Mouse (Mus musculus) hindbrain, embryonic 16.5 days (tissue): ENCODE measurements around the gene Tacc2. TPM values are rescaled to one million over a fixed set of nuclear protein-coding genes. Genes with fewer than 3 reads are reported as not detected.
A peak's percentile ranks its signal among the peaks of the same experiment; 100 is the strongest.

Experiments used
- ATAC-seq: fragments of 200-750 bp; cut with Nextera tagmentation; 2 replicates; pipeline ENCODE4 v1.8.0; 2017; ENCODE audit warnings: moderate TSS enrichment, moderate library complexity
- H3K27ac ChIP-seq: fragments of 300-500 bp; sonication (generic); 2 replicates; pipeline ENCODE4 v1.5.1; 2014; ENCODE audit warnings: low read depth, mild to moderate bottlenecking, control low read depth, low read length, moderate library complexity
- H3K27me3 ChIP-seq: fragments of 300-500 bp; sonication (generic); replicated peaks from 2 replicates; pipeline ENCODE4 v1.6.1; 2014; ENCODE audit warnings: low read length; ENCODE audit not compliant: control insufficient read depth, insufficient read depth
- H3K36me3 ChIP-seq: fragments of 300-500 bp; sonication (generic); 2 replicates; pipeline ENCODE4 v1.6.1; 2014; ENCODE audit warnings: mild to moderate bottlenecking, low read length, moderate library complexity, mixed read lengths; ENCODE audit not compliant: control insufficient read depth, insufficient read depth
- H3K4me1 ChIP-seq: fragments of 300-500 bp; sonication (generic); 2 replicates; pipeline ENCODE4 v1.6.1; 2014; ENCODE audit warnings: low read depth, low read length; ENCODE audit not compliant: control insufficient read depth, insufficient read depth
- H3K4me2 ChIP-seq: fragments of 300-500 bp; sonication (generic); 2 replicates; pipeline ENCODE4 v1.6.1; 2014; ENCODE audit warnings: mild to moderate bottlenecking, low read length, control low read depth, moderate library complexity
- H3K4me3 ChIP-seq: fragments of 300-500 bp; sonication (generic); 2 replicates; pipeline ENCODE4 v1.5.1; 2014; ENCODE audit warnings: mild to moderate bottlenecking, low read length, control low read depth, moderate library complexity
- H3K9ac ChIP-seq: fragments of 300-500 bp; sonication (generic); 2 replicates; pipeline ENCODE4 v1.6.1; 2014; ENCODE audit warnings: low read depth, mild to moderate bottlenecking, control low read depth, low read length, moderate library complexity
- H3K9me3 ChIP-seq: fragments of 300-500 bp; sonication (generic); 2 replicates; pipeline ENCODE4 v1.6.1; 2014; ENCODE audit warnings: mild to moderate bottlenecking, low read length, moderate library complexity; ENCODE audit not compliant: control insufficient read depth
- WGBS: fragments of 180-500 bp; shearing (Covaris S2); extraction: QIAGEN DNeasy Blood & Tissue Kit; methylation state at CpG from one replicate; pipeline ENCODE4 v1.1.7; 2014; 5-methylcytosine and 5-hydroxymethylcytosine counted together
- polyA plus RNA-seq: library from polyadenylated mRNA; unstranded; fragments of >200 nt; fragmentation: Nextera tagmentation; extraction: Ambion mirVana; gene quantifications from 2 replicates; pipeline ENCODE4 v1.2.1, GENCODE M21; 2015

Tacc2 gene
- polyA plus RNA-seq, 1 experiment from 2014 or later: 49.7 TPM

GRCm38 (mm10) chr7:130720646-130721335 is 143.6 kb downstream of the Tacc2 start:
- peaks cover 17% of the 10 kb centered on the region for H3K4me1 ChIP-seq
- WGBS: 59% methylated on average over 9 of the region's 9 CpGs
- H3K9me3 ChIP-seq: no peaks in the 10 kb centered on the region
- H3K4me3 ChIP-seq: no peak overlapping the region
- H3K27ac ChIP-seq: peak overlapping the region; percentile 45; the same call in 1 of the 2 replicates
- ATAC-seq: no peak
- H3K36me3 ChIP-seq: 0 out of 2 replicates have a peak, but pooled peaks cover 5% of the 10 kb centered on the region
- H3K9ac ChIP-seq: peak overlapping the region; percentile 13
- no peak overlapping the region for H3K4me2 ChIP-seq
- no peaks in the 10 kb centered on the region for H3K27me3 ChIP-seq

DNA sequence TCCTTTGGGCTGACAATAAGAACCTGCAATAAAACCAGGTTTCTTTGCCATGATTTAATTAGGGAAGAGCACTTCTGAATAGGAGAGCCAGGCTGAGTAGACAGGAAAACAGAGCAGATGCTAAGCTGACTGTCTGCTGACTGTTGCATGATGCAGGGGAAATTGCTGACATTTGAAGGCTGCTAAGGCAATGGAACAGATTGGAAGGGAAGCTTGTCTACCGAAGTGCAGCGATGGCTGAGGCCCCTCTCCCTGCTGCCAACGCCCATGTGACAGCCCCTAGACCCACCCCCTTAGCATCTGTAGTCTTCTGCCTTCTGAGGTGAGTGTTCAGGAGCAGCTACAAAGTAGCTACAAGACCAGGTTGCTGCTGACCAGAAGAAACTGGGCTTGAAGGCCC is 148.9 kb downstream of the Tacc2 start:
- Histone ChIP-seq H3K9me3 (no peaks in the 10 kb centered on the region), H3K4me1 (no peaks in the 10 kb centered on the region), H3K9ac (no peak overlapping the region), H3K27me3 (no peaks in the 10 kb centered on the region), H3K4me2 (no peak overlapping the region), H3K36me3 (peaks cover 16% of the 10 kb centered on the region), H3K27ac (no peak overlapping the region), H3K4me3 (no peak overlapping the region)
- 72% methylated on average over 3 of the region's 3 CpGs for WGBS
- ATAC-seq: no peak

- Histone ChIP-seq H3K27me3 (no peaks in the 10 kb centered on the region), H3K9me3 (no peaks in the 10 kb centered on the region), H3K4me1 (no peaks in the 10 kb centered on the region), H3K9ac (no peak overlapping the region), H3K36me3 (peaks cover 16% of the 10 kb centered on the region), H3K4me3 (no peak overlapping the region), H3K4me2 (no peak overlapping the region), H3K27ac (no peak overlapping the region)
- WGBS: 60% methylated on average over 8 of the region's 8 CpGs
- no peak for ATAC-seq
Measured at GRCm38 (mm10) chr7:130726724-130727422, 149.6 kb downstream of the Tacc2 start.

GRCm38 (mm10) chr7:130727560-130727959 is 150.3 kb downstream of the Tacc2 start:
- Histone ChIP-seq H3K27ac (no peak overlapping the region), H3K4me1 (peaks cover 5% of the 10 kb centered on the region), H3K4me2 (no peak overlapping the region), H3K9ac (no peak overlapping the region), H3K9me3 (no peaks in the 10 kb centered on the region), H3K27me3 (no peaks in the 10 kb centered on the region), H3K36me3 (peaks cover 16% of the 10 kb centered on the region), H3K4me3 (no peak overlapping the region)
- no peak for ATAC-seq
- WGBS: 97% methylated on average over 4 of the region's 4 CpGs

DNA sequence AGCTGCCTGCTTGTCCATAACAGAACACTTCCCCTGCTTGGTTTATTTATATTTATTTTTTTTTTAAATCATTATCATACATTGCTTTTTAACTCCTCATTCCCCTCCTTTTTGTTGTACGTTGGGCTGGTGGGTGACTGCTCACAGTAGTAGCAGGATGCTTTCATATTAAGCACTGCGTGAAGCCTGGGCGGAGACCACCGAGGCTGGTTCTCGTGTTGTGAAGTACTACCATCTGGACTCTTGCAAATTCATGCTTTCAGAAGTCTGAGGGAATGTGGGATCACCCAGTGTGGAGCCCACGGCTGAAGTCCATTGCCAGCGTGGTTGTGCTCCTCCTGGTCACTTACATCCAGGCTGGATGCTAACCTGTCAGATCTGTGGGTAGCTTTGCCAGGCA is 154.6 kb downstream of the Tacc2 start:
- H3K9ac ChIP-seq: no peak overlapping the region
- H3K4me3 ChIP-seq: no peak overlapping the region
- no peaks in the 10 kb centered on the region for H3K9me3 ChIP-seq
- peaks cover 31% of the 10 kb centered on the region for H3K36me3 ChIP-seq
- ATAC-seq: no peak
- no peak overlapping the region for H3K4me2 ChIP-seq
- H3K27ac ChIP-seq: peak overlapping the region; percentile 21; the same call in 1 of the 2 replicates
- H3K4me1 ChIP-seq: peaks cover 5% of the 10 kb centered on the region
- 53% methylated on average over 7 of the region's 7 CpGs for WGBS
- H3K27me3 ChIP-seq: no peaks in the 10 kb centered on the region

DNA sequence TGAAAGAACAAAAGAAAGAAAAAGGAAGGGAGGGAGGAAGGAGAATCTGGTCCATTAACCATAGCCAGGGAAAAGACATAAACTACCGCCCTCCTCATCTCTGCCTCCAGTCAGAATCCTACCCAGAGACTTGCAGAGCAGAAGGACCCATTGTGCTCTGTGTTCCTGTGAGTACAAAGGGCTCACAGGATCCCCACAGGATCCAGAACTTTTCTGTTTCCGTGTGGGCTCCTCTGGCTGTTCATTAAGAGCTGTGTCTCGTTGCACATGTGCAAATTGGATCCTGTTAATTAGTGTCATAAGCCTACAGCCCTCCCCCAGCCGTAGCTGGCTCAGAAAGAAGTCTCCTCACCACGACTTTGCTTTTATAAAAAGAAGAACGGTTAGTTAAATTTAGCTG is 155.7 kb downstream of the Tacc2 start:
- no peaks in the 10 kb centered on the region for H3K27me3 ChIP-seq
- 36% methylated on average over 6 of the region's 6 CpGs for WGBS
- H3K27ac ChIP-seq: peak overlapping the region; percentile 9
- no peaks in the 10 kb centered on the region for H3K9me3 ChIP-seq
- H3K4me3 ChIP-seq: no peak overlapping the region
- H3K9ac ChIP-seq: no peak overlapping the region
- peaks cover 5% of the 10 kb centered on the region for H3K4me1 ChIP-seq
- H3K4me2 ChIP-seq: no peak overlapping the region
- peaks cover 32% of the 10 kb centered on the region for H3K36me3 ChIP-seq
- ATAC-seq: no peak

DNA sequence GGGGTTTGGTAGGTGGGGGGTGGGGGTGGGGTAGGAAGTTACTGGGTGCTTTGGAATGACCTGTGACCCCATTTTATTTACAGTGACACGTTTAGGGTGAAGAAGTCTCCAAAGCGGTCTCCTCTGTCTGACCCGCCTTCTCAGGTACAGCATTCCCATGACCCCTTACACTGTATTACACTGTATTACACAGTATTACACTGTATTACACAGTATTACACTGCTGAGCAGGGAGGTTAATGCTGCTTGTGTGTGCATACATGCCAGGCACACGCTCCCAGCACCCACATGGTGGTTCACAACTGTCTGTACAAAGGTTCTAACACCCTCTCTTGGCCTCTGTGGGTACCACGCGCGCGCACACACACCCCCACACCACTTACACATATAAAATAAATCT is 156.2 kb downstream of the Tacc2 start:
- no peaks in the 10 kb centered on the region for H3K27me3 ChIP-seq
- whole genome bisulfite sequencing: 92% methylated on average over 8 of the region's 8 CpGs
- peak; percentile 22; the same call in 1 of the 2 replicates for ATAC-seq
- no peak overlapping the region; the same call in 1 of the 2 replicates for H3K27ac ChIP-seq
- no peaks in the 10 kb centered on the region for H3K9me3 ChIP-seq
- H3K36me3 ChIP-seq: peaks cover 34% of the 10 kb centered on the region
- H3K4me1 ChIP-seq: peaks cover 5% of the 10 kb centered on the region
- H3K4me3 ChIP-seq: no peak overlapping the region
- no peak overlapping the region for H3K4me2 ChIP-seq
- H3K9ac ChIP-seq: no peak overlapping the region

GRCm38 (mm10) chr7:130734195-130734787 is 157.1 kb downstream of the Tacc2 start:
- Histone ChIP-seq H3K4me2 (no peak overlapping the region), H3K9ac (no peak overlapping the region), H3K27ac (no peak overlapping the region), H3K36me3 (peaks cover 29% of the 10 kb centered on the region), H3K4me1 (peaks cover 5% of the 10 kb centered on the region), H3K4me3 (no peak overlapping the region), H3K27me3 (no peaks in the 10 kb centered on the region), H3K9me3 (no peaks in the 10 kb centered on the region)
- WGBS: 96% methylated on average over 2 of the region's 2 CpGs
- ATAC-seq: no peak

- Histone ChIP-seq H3K9ac (no peak overlapping the region), H3K36me3 (peaks cover 43% of the 10 kb centered on the region), H3K27me3 (no peaks in the 10 kb centered on the region), H3K9me3 (no peaks in the 10 kb centered on the region), H3K4me3 (no peak overlapping the region), H3K4me1 (no peaks in the 10 kb centered on the region), H3K4me2 (no peak overlapping the region), H3K27ac (no peak overlapping the region)
- 94% methylated on average over 4 of the region's 4 CpGs for WGBS
- no peak for ATAC-seq
Measured at GRCm38 (mm10) chr7:130741099-130741498, 163.9 kb downstream of the Tacc2 start.
